Mouse (Mus musculus) activated CD4-positive, CD25-positive, alpha-beta regulatory T cell, adult 4 months (primary cell): ENCODE data around the gene Fut8. TPM values are rescaled to one million over a fixed set of nuclear protein-coding genes. Genes with fewer than 3 reads are reported as not detected.

ENCODE experiments used
- ATAC-seq: one replicate; pipeline ENCODE4 v1.8.0; 2017
- polyA plus RNA-seq, 2 experiments: library from polyadenylated mRNA; unstranded; fragments of 100-300 nt; shearing (Covaris generic); gene quantifications; one replicate each; pipeline ENCODE4 v1.2.1; 2017

The Fut8 gene
- polyA plus RNA-seq, 2 experiments from 2014 or later = 16.1 to 17.9 TPM

DNA sequence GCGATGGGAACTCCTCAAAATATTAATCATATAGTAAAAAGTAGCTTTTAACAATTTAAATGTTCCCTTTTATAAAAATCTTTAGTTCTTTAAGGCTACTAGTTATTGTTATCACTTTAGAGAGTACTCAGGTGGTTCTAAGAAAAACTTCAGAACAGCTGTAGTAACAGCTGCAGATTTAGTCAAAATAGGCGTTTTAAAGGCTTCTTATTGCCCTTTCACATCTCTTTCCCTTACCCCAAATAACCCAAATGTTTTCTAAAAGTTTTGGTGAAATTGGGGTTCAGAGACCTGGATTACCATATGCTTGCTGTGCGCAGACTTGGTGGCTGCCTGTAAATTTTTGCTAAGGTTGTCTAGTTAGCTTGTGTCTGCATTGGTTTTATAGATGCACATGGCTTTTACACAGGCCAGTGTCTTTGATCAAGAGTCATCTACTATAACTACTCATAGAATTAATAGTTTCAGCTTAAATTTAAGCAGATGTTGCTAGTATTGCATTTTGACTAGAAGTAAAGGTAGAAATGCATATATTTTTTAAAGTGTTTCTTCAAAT is 68.9 kb downstream of the Fut8 start:
- no peak for ATAC-seq

DNA sequence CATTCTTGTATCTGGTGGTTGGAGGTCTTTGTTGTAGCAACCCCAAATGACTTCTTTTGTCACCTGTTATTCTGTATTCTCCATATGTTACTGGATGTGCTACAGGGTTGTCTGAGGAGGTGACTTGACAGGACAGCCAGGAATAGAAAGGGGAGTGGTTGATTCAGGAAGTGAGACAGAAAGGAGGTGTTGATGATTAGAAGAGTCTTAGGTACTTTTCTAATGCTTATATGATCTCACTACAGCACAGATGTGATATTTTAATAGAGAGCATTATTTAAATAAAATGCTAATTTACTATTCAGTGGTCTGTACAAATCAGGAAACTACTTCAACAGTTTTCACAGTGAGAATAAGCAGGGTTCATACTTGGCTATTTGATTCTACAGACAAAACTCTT is 71.6 kb downstream of the Fut8 start:
- ATAC-seq = no peak

GRCm38 (mm10) chr12:77313502-77313901 is 75.6 kb downstream of the Fut8 start:
- ATAC-seq = no peak

- no peak for ATAC-seq
These were observed 86.2 kb downstream of the Fut8 start for GRCm38 (mm10) chr12:77324142-77324541.

DNA sequence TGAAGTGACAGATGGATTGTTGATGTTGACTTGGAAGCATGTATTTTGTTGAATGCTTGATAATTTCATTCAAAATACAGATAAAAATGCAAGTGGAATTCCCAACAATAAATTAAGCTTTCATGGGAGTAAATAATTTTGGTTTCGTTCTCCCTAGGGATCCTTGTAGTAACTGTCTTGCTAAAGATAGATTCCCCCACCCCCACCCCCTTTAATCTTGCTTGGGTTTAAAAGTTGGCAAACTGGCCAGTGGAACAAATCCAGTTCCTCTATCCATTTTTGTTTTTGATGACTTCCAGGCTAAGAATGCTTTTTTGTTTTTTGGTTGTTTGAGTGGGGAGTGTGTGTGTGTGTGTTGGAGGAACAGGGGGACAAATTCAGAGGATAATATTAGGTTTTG is 108.6 kb downstream of the Fut8 start:
- ATAC-seq = no peak

DNA sequence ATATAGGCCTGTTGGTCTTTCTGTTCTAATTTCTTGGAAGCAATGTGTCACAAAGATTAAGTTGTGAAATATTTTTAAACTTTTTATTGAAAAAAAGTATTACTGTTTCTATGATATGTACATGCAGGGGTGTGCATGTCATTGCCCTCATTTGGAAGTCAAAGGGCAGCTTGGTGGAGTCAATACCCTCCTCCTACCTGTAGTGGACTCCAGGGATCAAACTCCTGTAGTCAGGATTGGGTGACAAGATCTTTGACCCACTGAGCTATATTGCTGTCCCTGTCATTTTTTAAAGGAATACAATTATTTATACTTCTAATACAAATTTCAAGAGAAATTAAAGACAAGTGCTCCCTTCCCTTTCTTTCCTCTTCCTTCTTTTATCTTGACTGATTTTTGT is 111.6 kb downstream of the Fut8 start:
- ATAC-seq = no peak

DNA sequence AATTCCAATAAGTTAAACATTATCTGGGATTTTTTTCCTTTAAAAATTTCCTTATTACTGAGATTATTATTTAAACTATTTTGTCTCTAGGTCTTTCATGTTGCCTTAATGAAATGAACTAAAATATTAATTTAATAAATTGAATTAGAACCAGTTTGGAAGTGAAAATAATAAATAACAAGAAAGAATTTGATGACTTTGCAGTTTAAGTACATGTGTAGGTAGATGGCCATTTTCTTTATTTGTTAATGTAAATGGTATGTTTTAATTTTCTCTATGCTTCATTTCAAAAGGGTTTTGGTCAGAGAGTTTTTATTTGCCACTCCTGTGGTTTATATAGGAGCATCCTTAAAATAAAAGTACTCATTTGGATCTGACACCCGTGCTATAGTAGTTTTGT is 177.8 kb downstream of the Fut8 start:
- ATAC-seq = no peak

- no peak for ATAC-seq
These were observed 183.9 kb downstream of the Fut8 start for GRCm38 (mm10) chr12:77421667-77422393.

- ATAC-seq = no peak
These were observed 188.2 kb downstream of the Fut8 start for GRCm38 (mm10) chr12:77426093-77426492.

GRCm38 (mm10) chr12:77428165-77428564 is 190.2 kb downstream of the Fut8 start:
- no peak for ATAC-seq

DNA sequence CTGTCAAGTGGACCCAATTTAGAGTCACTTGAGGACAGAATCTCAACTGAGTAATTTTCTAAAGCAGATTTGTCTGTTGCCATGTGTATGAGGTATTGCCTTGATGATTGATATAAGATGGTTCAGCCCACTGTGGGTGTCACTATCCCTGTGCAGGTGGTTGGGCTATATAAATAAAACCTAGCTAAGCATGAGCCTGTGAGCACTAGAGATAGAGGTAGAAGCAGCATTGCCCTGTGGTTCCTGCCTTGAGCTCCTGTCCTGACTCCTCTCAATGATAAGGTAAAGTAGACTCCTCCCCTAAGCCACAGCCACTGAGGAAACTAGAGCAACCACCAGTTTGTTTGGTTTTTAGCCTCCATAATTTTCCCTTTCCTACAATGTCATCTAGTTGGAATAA is 191.5 kb downstream of the Fut8 start:
- no peak for ATAC-seq

- no peak for ATAC-seq
These were observed 198.8 kb downstream of the Fut8 start for GRCm38 (mm10) chr12:77436733-77437132.

GRCm38 (mm10) chr12:77450816-77451215 is 212.9 kb downstream of the Fut8 start:
- no peak for ATAC-seq

- no peak for ATAC-seq
These were observed 228.3 kb downstream of the Fut8 start for GRCm38 (mm10) chr12:77466178-77466577.

- ATAC-seq = no peak
These were observed 242.0 kb downstream of the Fut8 start for GRCm38 (mm10) chr12:77479931-77480330.

- no peak for ATAC-seq
These were observed 243.2 kb downstream of the Fut8 start for GRCm38 (mm10) chr12:77481153-77481552.

GRCm38 (mm10) chr12:77481799-77482198 is 243.9 kb downstream of the Fut8 start:
- ATAC-seq = no peak

DNA sequence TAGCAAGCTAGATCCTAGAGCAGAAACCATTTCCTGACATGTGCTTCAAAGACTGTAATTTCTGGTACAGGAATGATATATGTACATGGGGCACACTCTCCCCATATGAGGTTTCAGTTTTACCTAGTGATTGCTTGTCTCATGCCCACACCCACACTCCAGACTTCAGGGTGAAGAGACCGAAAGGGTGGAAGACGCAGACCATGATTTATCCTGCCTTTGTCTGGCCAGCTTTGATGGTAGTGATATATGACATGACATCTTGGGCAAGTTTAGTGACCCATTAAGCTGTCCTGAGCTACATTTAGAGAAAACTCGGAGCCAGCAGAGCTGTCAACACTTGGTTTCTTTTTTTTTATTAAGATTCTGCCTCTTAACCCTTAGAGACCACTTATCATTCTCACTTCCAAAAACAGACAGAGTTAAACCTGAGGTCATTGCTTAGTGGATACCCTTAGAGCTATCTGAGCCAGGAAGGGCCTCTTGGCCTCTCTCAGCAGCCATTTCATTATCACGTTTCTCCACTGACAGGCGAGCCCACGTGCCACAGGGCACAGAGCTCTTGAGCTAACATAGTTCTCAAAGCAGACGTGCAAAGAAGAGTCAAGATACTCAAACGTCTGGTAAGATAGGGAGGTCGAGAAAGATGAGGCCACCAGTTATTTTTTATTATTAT is 245.4 kb downstream of the Fut8 start:
- ATAC-seq = no peak

- no peak for ATAC-seq
These were observed 246.8 kb downstream of the Fut8 start for GRCm38 (mm10) chr12:77484761-77485160.

DNA sequence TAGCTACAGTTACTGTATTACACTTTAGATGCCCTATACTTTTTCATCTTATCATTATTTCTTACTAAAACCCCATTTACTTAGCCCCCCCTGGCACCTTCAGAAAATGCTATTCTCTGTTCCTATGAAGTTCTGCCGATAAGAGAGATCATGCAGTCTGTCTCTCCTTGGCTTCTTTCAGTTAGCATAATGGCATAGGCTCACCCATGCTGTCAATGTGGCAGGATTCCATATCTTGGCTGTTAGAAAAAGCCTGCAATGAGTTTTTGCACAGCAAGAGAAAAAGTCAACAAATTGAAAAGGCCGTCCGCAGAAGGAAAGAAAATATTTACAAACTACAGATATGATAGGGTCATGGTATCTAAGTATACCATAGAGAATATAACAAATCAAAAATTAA is 253.6 kb downstream of the Fut8 start:
- no peak for ATAC-seq

- ATAC-seq = no peak
These were observed 257.9 kb downstream of the Fut8 start for GRCm38 (mm10) chr12:77495781-77496180.

GRCm38 (mm10) chr12:77498153-77498552 is 260.2 kb downstream of the Fut8 start:
- no peak for ATAC-seq

DNA sequence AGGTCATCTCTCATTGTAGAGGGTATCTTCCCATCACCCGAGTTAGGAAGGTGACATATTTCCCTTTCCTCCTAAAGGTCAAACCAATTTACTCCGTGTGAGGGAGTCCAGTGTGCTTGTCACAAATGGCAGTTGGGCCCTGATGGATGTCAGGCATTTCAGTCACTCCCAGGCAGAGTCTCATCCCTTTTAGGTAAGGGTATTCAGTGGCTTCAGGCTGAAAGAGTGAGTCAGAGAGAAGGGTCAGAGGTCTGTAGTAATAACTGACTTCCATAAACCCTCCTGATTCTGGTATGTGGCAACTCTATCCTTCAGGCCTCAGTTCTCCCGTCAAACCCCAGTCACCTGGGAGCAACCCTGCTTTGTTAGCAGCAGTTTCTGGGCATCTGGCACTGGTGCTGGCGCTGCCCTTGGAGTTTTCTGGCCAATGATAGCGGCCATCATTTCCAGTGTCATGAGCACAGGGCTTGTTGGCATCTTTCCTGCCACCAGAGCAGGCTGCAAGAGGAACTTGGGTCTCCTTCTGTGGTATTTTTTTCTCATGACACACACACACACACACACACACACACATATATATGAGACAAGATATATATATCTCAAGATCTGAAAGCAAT is 262.6 kb downstream of the Fut8 start:
- ATAC-seq = no peak
